Mouse (Mus musculus): Measurements from ENCODE around the gene Wipi1. TPM values are rescaled to one million over a fixed set of nuclear protein-coding genes. Genes with fewer than 3 reads are reported as not detected.

Wipi1 gene
- total RNA-seq, 2 experiments from 2014 or later: 18.6 to 19.2 TPM

DNA sequence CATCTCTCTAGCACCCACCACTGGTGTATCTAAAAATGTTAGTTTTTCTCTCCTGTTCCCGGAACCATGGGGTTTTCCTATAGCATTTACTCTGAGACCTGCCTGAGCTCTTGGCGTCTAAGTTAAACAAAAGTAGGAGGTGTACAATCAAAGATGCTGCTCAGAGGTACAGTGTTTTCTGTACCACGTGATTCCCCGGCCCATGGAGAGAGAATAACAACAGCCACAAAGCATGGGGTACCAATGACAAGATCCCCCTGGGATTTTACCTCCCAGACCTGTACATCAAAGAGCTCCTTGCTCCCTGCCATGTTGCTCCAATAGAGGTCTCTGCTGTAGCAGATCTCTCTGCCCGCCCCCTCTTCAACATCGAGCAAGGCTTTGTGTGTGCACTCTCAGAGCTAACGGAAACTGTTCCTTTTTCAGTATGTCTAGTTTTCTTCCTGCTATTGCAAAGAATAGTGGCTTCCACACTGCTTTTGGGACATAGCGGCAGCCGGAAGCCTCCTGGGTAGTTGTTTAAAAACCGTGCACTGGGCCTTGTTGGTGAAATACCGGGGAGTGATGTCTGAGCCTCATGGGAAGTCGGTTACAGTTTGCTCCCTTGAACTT is 42.7 kb downstream of the Wipi1 start:
- intact Hi-C loops (cut with DNase I): no loop called here
- no peak for TF ChIP-seq CTCF (IDR thresholded peaks at IDR 0.05)
- no peak overlapping the region for H3K27ac ChIP-seq

GRCm38 (mm10) chr11:109564466-109565214 is 47.1 kb downstream of the Wipi1 start:
- DNase-seq (ENCODE audit: extremely low spot score in 1 of 2, low spot score in 2 of 2): no peak
- no peak for TF ChIP-seq CTCF (IDR thresholded peaks at IDR 0.05)
- no peak overlapping the region for H3K27ac ChIP-seq
- no peak overlapping the region for H3K4me3 ChIP-seq
- intact Hi-C loops (cut with DNase I): no loop called here

More for the DNA sequence above, 42.7 kb downstream of the Wipi1 start:
- no peak overlapping the region for H3K4me3 ChIP-seq
- no peak for DNase-seq (ENCODE audit: extremely low spot score in 1 of 2, low spot score in 2 of 2)

DNA sequence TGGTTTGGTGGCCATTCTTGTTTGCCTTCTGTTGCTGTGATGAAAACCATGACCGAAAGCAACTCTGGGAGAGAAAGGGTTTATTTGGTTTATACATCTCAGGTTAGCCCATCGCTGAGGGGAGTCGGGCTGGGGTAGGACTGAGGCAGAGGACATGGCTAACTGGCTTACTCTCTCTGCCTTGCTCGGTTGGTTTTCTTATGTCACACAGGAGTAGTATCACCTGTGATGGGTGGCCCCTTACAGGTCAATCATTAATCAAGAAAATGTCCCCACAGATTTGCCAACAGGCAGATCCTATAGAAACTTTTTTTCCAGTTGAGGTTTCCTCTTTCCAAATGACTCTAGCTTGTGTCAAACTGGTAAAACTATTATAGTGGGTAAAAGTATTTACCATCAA is 48.1 kb downstream of the Wipi1 start:
- DNase-seq (ENCODE audit: extremely low spot score in 1 of 2, low spot score in 2 of 2): no peak
- TF ChIP-seq CTCF (IDR thresholded peaks at IDR 0.05): no peak
- Histone ChIP-seq H3K27ac (no peak overlapping the region), H3K4me3 (no peak overlapping the region)
- intact Hi-C loops (cut with DNase I): no loop called here

DNA sequence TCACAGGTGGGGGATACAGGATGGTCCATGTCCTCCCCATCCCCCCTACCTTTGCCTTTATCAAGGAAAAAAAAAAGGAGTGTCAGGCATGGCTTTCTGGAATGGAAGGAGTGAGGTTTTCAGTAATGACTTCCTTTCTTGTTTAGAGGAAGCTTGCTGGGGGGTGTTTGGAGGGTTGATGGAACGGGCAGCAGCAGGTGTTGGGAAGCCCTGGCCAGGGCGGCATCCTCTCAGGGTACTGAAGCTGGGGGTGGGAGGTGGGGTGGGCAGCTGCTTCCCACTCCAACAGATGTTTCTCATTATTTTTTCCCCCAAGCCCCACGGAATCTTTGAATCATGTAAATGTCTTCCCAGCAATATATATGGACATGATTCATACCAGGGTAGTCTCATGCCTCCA is 50.3 kb downstream of the Wipi1 start:
- H3K4me3 ChIP-seq: no peak overlapping the region
- DNase-seq (ENCODE audit: extremely low spot score in 1 of 2, low spot score in 2 of 2): no peak
- intact Hi-C loops (cut with DNase I): no loop called here
- TF ChIP-seq CTCF (IDR thresholded peaks at IDR 0.05): no peak
- H3K27ac ChIP-seq: no peak overlapping the region

GRCm38 (mm10) chr11:109560793-109561257 is 50.9 kb downstream of the Wipi1 start:
- DNase-seq (ENCODE audit: extremely low spot score in 1 of 2, low spot score in 2 of 2): no peak
- H3K27ac ChIP-seq: no peak overlapping the region
- peak; percentile 47 for TF ChIP-seq CTCF (IDR thresholded peaks at IDR 0.05)
- intact Hi-C loops (cut with DNase I): no loop called here
- no peak overlapping the region for H3K4me3 ChIP-seq

- intact Hi-C loops (cut with DNase I): no loop called here
- DNase-seq (ENCODE audit: extremely low spot score in 1 of 2, low spot score in 2 of 2): no peak
- no peak for TF ChIP-seq CTCF (IDR thresholded peaks at IDR 0.05)
- Histone ChIP-seq H3K27ac (no peak overlapping the region), H3K4me3 (no peak overlapping the region)
Observed at GRCm38 (mm10) chr11:109559241-109559640, 52.5 kb downstream of the Wipi1 start.

DNA sequence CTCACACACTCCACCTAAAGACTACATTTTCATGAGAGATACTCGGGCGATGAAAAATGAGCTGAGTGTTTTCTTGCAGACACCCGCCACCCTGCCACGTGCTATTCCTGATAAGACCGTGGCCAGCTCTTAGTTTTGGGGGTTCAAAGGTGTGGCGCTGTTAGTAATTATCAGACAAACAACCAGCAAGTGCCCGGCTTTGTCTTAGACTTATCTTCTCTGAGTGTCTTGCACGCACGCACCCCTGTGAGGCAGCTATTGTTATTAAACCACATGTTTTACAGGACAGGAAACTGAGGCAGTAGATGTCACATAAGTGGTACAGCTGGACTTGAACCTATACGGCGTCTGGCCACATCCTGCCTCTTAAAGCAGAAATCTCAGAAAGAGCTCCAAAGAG is 54.3 kb downstream of the Wipi1 start:
- Histone ChIP-seq H3K4me3 (no peak overlapping the region), H3K27ac (no peak overlapping the region)
- intact Hi-C loops (cut with DNase I): no loop called here
- no peak for DNase-seq (ENCODE audit: extremely low spot score in 1 of 2, low spot score in 2 of 2)
- TF ChIP-seq CTCF (IDR thresholded peaks at IDR 0.05): no peak

- Histone ChIP-seq H3K4me3 (no peak overlapping the region), H3K27ac (no peak overlapping the region)
- DNase-seq (ENCODE audit: extremely low spot score in 1 of 2, low spot score in 2 of 2): no peak
- no peak for TF ChIP-seq CTCF (IDR thresholded peaks at IDR 0.05)
- intact Hi-C loops (cut with DNase I): no loop called here
Observed at GRCm38 (mm10) chr11:109556130-109556529, 55.6 kb downstream of the Wipi1 start.

DNA sequence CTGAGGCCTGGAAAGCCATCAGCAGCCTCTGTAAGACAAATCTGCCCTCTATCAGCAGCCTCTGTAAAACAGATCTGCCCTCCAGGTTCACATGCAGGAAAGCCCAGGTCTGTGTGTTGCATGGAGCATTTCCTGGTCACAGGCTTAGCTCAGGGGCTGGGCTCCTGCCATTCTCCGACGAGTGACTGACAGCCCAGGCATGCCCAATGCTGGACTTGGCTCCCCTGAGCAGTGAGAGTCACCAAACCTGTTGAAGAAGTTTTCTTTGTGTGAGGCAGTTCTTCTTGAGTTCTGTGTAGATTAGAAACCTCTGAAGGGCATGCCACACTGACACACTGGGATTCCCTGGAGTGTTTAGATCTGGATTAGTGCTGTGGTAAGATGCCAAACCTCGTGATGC is 57.3 kb downstream of the Wipi1 start:
- Histone ChIP-seq H3K27ac (no peak overlapping the region), H3K4me3 (no peak overlapping the region)
- intact Hi-C loops (cut with DNase I): no loop called here
- no peak for TF ChIP-seq CTCF (IDR thresholded peaks at IDR 0.05)
- no peak for DNase-seq (ENCODE audit: extremely low spot score in 1 of 2, low spot score in 2 of 2)

DNA sequence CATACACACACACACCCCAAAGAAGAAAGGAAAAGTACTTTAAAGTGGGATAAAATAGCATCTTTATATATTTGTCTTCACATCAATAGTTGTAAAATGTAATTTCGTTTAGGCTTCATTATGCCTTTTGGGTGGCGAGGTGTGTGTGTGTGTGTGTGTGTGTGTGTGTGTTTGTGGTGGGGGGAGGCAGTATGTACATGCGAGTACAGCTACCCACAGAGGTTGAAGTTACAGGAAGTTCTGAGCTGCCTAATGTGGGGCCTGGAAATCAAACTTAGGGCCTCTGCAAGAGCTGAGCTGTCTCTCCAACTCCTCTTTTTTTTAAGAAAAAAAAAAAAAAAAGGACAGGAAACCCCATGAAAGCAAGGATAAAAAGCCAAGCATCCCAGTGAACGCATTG is 57.8 kb downstream of the Wipi1 start:
- H3K4me3 ChIP-seq: no peak overlapping the region
- TF ChIP-seq CTCF (IDR thresholded peaks at IDR 0.05): no peak
- intact Hi-C loops (cut with DNase I): no loop called here
- H3K27ac ChIP-seq: no peak overlapping the region
- DNase-seq (ENCODE audit: extremely low spot score in 1 of 2, low spot score in 2 of 2): no peak

DNA sequence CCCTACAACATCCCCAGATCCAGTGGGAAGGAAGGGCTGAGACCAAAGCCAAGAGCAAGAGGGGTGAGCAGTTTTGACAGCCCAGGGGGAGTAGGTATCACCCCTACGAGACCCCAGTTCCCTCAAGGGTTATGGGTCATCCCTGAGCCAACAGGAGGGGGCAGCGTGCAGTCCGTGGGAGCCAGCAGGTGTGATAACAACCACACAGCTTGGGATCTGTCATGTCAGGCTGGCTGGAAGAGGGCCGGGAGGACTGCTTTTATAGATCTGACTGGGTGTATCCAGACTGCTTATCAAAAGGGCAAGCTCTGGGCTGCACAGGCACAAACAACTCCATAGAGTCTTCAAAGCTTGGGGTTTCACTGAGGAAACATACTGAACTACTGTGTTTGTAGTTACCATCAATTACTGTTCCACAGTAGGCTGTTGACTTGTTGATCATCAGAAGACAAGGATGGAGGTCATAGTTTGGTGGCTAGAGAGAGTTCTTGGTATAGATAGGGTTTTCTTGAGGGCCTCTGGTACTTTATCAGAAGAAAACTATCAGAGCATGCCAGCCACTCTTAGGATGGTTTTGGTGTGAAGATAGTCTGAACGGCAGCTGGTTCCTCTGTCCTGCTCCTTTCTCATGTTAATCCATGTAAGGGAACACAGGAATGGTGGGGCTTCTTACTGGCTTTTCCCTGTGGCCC is 62.0 kb downstream of the Wipi1 start:
- intact Hi-C loops (cut with DNase I): no loop called here
- no peak overlapping the region for H3K27ac ChIP-seq
- H3K4me3 ChIP-seq: no peak overlapping the region
- no peak for TF ChIP-seq CTCF (IDR thresholded peaks at IDR 0.05)
- no peak for DNase-seq (ENCODE audit: extremely low spot score in 1 of 2, low spot score in 2 of 2)

DNA sequence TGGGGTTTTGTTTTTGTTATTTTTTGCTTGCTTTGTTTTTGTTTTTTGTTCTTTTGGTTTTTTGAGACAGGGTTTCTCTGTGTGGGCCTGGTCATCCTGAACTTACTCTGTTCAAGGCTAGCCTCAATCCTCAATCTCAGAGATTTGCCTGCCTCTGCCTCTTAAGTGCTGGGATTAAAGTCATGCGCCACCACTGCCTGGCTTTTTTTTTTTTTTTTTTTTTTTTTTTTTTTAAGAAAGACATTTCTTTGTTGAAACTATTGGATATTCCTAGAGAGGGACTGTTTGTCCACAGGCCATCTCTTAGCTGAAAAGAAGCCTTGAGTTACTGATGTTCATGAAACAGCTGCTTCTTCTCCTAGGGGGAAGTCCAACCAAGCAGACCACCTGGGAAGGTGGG is 64.1 kb downstream of the Wipi1 start:
- no peak overlapping the region for H3K4me3 ChIP-seq
- no peak for DNase-seq (ENCODE audit: extremely low spot score in 1 of 2, low spot score in 2 of 2)
- H3K27ac ChIP-seq: no peak overlapping the region
- intact Hi-C loops (cut with DNase I): no loop called here
- TF ChIP-seq CTCF (IDR thresholded peaks at IDR 0.05): no peak
